Mouse (Mus musculus) heart, embryonic 14.5 days (tissue): ENCODE measurements around the gene Zbtb41. TPM values are rescaled to one million over a fixed set of nuclear protein-coding genes. Genes with fewer than 3 reads are reported as not detected.

Source experiments
- ATAC-seq: fragments of 200-750 bp; cut with Nextera tagmentation; 2 replicates; pipeline ENCODE4 v1.8.0; 2017; ENCODE audit warnings: low read depth, moderate TSS enrichment; ENCODE audit not compliant: insufficient number of reproducible peaks, insufficient read depth, low FRiP score
- H3K27ac ChIP-seq, 2 experiments: fragments of 200-500 bp in 1 of 2; fragments of 300-500 bp in 1 of 2; sonication (generic) in 1 of 2; replicated peaks in 1 of 2; 2 replicates each; pipeline ENCODE4 v1.5.1; 2012 to 2014; ENCODE audit warnings: low read depth in 2 of 2, low read length in 2 of 2, control low read depth in 1 of 2, mild to moderate bottlenecking in 1 of 2, mixed read lengths in 1 of 2; ENCODE audit not compliant: control insufficient read depth in 1 of 2, insufficient read depth in 1 of 2
- H3K27me3 ChIP-seq: fragments of 300-500 bp; sonication (generic); 2 replicates; pipeline ENCODE4 v1.6.1; 2014; ENCODE audit warnings: mild to moderate bottlenecking, low read length, control low read depth; ENCODE audit not compliant: control insufficient read depth, insufficient read depth
- H3K36me3 ChIP-seq: fragments of 300-500 bp; sonication (generic); 2 replicates; pipeline ENCODE4 v1.6.1; 2014; ENCODE audit warnings: mild to moderate bottlenecking, control low read depth, low read length, mixed read lengths; ENCODE audit not compliant: control insufficient read depth, insufficient read depth
- H3K4me1 ChIP-seq, 2 experiments: fragments of 200-500 bp in 1 of 2; fragments of 300-500 bp in 1 of 2; sonication (generic) in 1 of 2; 2 replicates each; pipeline ENCODE4 v1.6.1; 2012 to 2014; ENCODE audit warnings: low read length in 2 of 2, control low read depth in 1 of 2, mixed read lengths in 1 of 2; ENCODE audit not compliant: control insufficient read depth in 2 of 2, insufficient read depth in 2 of 2
- H3K4me2 ChIP-seq: fragments of 300-500 bp; sonication (generic); 2 replicates; pipeline ENCODE4 v1.6.1; 2014; ENCODE audit warnings: mild to moderate bottlenecking, low read length
- H3K4me3 ChIP-seq, 2 experiments: fragments of 200-500 bp in 1 of 2; fragments of 300-500 bp in 1 of 2; sonication (generic) in 1 of 2; 2 replicates each; pipeline ENCODE4 v1.5.1; 2012 to 2014; ENCODE audit warnings: low read length in 2 of 2, mild to moderate bottlenecking in 2 of 2, control low read depth in 1 of 2, low read depth in 1 of 2, moderate library complexity in 1 of 2; ENCODE audit not compliant: control insufficient read depth in 1 of 2, insufficient read depth in 1 of 2
- H3K9ac ChIP-seq: fragments of 300-500 bp; sonication (generic); 2 replicates; pipeline ENCODE4 v1.6.1; 2014; ENCODE audit warnings: mild to moderate bottlenecking, low read length
- H3K9me3 ChIP-seq: fragments of 300-500 bp; sonication (generic); 2 replicates; pipeline ENCODE4 v1.6.1; 2016; ENCODE audit warnings: low read length, control low read depth; ENCODE audit not compliant: control insufficient read depth
- WGBS: fragments of 180-500 bp; shearing (Covaris S2); extraction: QIAGEN DNeasy Blood & Tissue Kit; methylation state at CpG from one replicate; pipeline ENCODE4 v1.1.7; 2014; 5-methylcytosine and 5-hydroxymethylcytosine counted together
- polyA plus RNA-seq: library from polyadenylated mRNA; unstranded; fragments of >200 nt; fragmentation: Nextera tagmentation; extraction: Ambion mirVana; gene quantifications from 2 replicates; pipeline ENCODE4 v1.2.1, GENCODE M21; 2014

Gene Zbtb41
- polyA plus RNA-seq, 1 experiment from 2014 or later: 10.9 TPM

GRCm38 (mm10) chr1:139480246-139480645, 58.2 kb downstream of the Zbtb41 start:
- Histone ChIP-seq H3K4me1 (no peaks in the 10 kb centered on the region), H3K4me2 (no peak overlapping the region), H3K36me3 (peaks cover 92% of the 10 kb centered on the region), H3K27ac (no peak overlapping the region), H3K9ac (no peak overlapping the region), H3K27me3 (no peaks in the 10 kb centered on the region), H3K4me3 (no peak overlapping the region), H3K9me3 (no peaks in the 10 kb centered on the region)
- WGBS: 90% methylated on average over 8 of the region's 8 CpGs
- no peak for ATAC-seq

- H3K9ac ChIP-seq: no peak overlapping the region
- no peak overlapping the region for H3K27ac ChIP-seq
- no peak overlapping the region for H3K4me2 ChIP-seq
- no peaks in the 10 kb centered on the region for H3K4me1 ChIP-seq
- H3K36me3 ChIP-seq: peaks cover 91% of the 10 kb centered on the region
- WGBS: 87% methylated on average over 4 of the region's 4 CpGs
- H3K4me3 ChIP-seq: no peak overlapping the region
- no peak for ATAC-seq
- H3K27me3 ChIP-seq: no peaks in the 10 kb centered on the region
- no peaks in the 10 kb centered on the region for H3K9me3 ChIP-seq
Measured at GRCm38 (mm10) chr1:139481146-139481545, 59.1 kb downstream of the Zbtb41 start.

- H3K9me3 ChIP-seq: no peaks in the 10 kb centered on the region
- no peaks in the 10 kb centered on the region for H3K27me3 ChIP-seq
- H3K4me3 ChIP-seq: no peak overlapping the region
- H3K4me1 ChIP-seq: no peaks in the 10 kb centered on the region
- WGBS: 93% methylated on average over 3 of the region's 3 CpGs
- H3K9ac ChIP-seq: no peak overlapping the region
- peaks cover 57% of the 10 kb centered on the region for H3K36me3 ChIP-seq
- no peak overlapping the region for H3K27ac ChIP-seq
- no peak overlapping the region for H3K4me2 ChIP-seq
- no peak for ATAC-seq
Measured at GRCm38 (mm10) chr1:139494630-139495029, 72.5 kb downstream of the Zbtb41 start.

DNA sequence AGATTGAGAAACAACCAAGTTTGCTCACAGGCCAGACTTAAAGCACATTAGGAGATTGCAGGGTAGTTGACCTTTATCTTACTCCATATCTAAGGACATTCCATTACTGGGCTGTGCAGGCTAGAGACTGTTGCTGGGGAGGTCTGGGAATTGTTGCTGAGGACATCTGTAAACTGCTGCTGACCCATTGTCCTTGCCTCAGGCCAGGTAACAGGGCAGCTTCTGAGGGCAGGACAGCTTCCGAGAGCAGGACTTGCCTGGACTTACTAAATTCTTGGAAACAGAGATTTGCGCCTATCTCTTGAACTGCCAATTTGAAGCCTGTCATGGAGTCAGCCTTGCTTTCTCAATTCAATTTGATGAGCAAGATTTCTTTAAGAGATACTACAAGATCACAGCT, 73.3 kb downstream of the Zbtb41 start:
- H3K9ac ChIP-seq: no peak overlapping the region
- no peak for ATAC-seq

DNA sequence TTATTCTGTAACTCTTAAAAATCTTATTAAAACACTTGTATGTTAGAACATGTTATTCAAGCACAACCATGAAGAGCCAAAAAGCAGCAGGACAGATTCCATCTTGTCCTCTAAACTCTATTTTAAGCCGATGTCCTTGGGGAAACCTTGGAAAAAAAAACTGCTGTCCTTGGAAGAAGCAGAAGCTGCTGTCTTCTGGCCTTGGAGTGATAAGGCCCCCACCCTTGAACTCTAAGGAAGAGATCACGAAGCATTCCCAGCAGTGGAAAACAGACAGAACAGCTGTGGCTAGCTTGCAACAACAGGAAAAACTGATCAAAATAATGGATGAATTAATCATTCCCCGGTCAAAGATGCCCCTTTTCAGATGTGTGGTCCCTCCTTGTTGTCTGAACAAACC, 74.1 kb downstream of the Zbtb41 start:
- 71% methylated on average over 3 of the region's 3 CpGs for WGBS
- Histone ChIP-seq H3K9me3 (no peaks in the 10 kb centered on the region), H3K27me3 (no peaks in the 10 kb centered on the region), H3K36me3 (peaks cover 41% of the 10 kb centered on the region), H3K4me3 (no peak overlapping the region), H3K9ac (no peak overlapping the region), H3K27ac (no peak overlapping the region), H3K4me1 (no peaks in the 10 kb centered on the region), H3K4me2 (no peak overlapping the region)
- ATAC-seq: no peak

More for the DNA sequence above, 73.3 kb downstream of the Zbtb41 start:
- Histone ChIP-seq H3K27ac (no peak overlapping the region), H3K4me1 (no peaks in the 10 kb centered on the region), H3K27me3 (no peaks in the 10 kb centered on the region), H3K9me3 (no peaks in the 10 kb centered on the region), H3K36me3 (peaks cover 49% of the 10 kb centered on the region), H3K4me3 (no peak overlapping the region), H3K4me2 (no peak overlapping the region)
- 83% methylated on average over 2 of the region's 2 CpGs for WGBS

GRCm38 (mm10) chr1:139499751-139500150, 77.7 kb downstream of the Zbtb41 start:
- H3K27ac ChIP-seq: no peak overlapping the region

DNA sequence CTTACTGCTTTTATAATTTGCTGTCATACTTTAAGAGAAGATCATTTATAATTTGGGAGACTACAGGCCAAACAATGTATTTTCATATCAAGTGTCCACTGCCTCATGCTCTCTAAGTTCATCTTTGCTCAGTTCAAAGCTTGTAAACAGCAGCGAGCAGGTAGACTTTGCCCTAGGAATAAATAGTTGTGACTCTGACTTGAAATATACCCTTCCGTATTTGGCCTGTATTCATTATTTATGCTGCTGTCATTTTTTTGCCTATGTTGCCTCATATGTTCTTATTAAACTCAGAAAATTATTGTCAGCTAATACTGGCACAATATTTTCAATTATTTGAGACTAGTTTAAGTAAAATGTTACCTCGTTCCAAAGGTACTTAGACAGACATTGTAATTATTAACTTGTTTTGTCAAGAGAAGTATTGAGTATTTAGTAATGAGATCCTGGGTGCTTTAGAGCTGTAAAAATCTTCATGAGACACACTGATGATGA, 79.2 kb downstream of the Zbtb41 start, which contains the start of gene F13b:
TSS of gene F13b (plus strand) at position 445 of the 495 bp plus-strand sequence.
- 86% methylated on average over 3 of the region's 3 CpGs for WGBS
- H3K4me3 ChIP-seq: no peak within 1 kb of the TSS
- no peak for ATAC-seq
- no peak within 1 kb of the TSS for H3K27ac ChIP-seq
- no peak within 1 kb of the TSS for H3K9ac ChIP-seq
- no peaks in the 10 kb centered on the region for H3K36me3 ChIP-seq
- no peaks in the 10 kb centered on the region for H3K27me3 ChIP-seq
- no peaks in the 10 kb centered on the region for H3K4me1 ChIP-seq
- H3K4me2 ChIP-seq: no peak within 1 kb of the TSS
- no peaks in the 10 kb centered on the region for H3K9me3 ChIP-seq

More at GRCm38 (mm10) chr1:139499751-139500150, 77.7 kb downstream of the Zbtb41 start:
- Histone ChIP-seq H3K9me3 (no peaks in the 10 kb centered on the region), H3K27me3 (no peaks in the 10 kb centered on the region), H3K4me2 (no peak overlapping the region), H3K4me1 (no peaks in the 10 kb centered on the region), H3K9ac (no peak overlapping the region), H3K4me3 (no peak overlapping the region), H3K36me3 (peaks cover 8% of the 10 kb centered on the region)
- ATAC-seq: no peak
